Comparison of ENCODE assay signal across 21 mouse cellular contexts in genomic region chr9:29721461-29721860, GRCm38 (mm10).
"Had no signal": no experiment of that assay in that cellular context is flagged by ENCODE, and none has a peak within 500 bp of the region (broad histone marks: within the 10 kb centered on the region; RNA-seq: fewer than 3 reads in every experiment).

No protein-coding gene starts in this region.

- H3K27me3 ChIP-seq: intestine, embryonic 15.5 days; kidney, embryonic 15.5 days; liver, embryonic 13.5 days; neural tube, embryonic 12.5 days; stomach, embryonic 15.5 days had no signal

- H3K9me3 ChIP-seq: intestine, embryonic 15.5 days; kidney, embryonic 15.5 days; liver, embryonic 13.5 days; neural tube, embryonic 12.5 days; stomach, embryonic 15.5 days had no signal

- H3K9ac ChIP-seq: intestine, embryonic 15.5 days; kidney, embryonic 15.5 days; liver, embryonic 13.5 days; neural tube, embryonic 12.5 days; stomach, embryonic 15.5 days had no signal

- H3K36me3 ChIP-seq: intestine, embryonic 15.5 days; kidney, embryonic 15.5 days; liver, embryonic 13.5 days; neural tube, embryonic 12.5 days; stomach, embryonic 15.5 days had no signal

- H3K4me1 ChIP-seq: intestine, embryonic 15.5 days; kidney, embryonic 15.5 days; liver, embryonic 13.5 days; neural tube, embryonic 12.5 days; stomach, embryonic 15.5 days had no signal

- ATAC-seq: intestine, embryonic 15.5 days; midbrain, embryonic 16.5 days had no signal

- DNase-seq: kidney, adult 11 months; kidney, adult 8-10 months; kidney, postnatal 25 days; layer of hippocampus, adult 9-11 months; layer of hippocampus, postnatal 36 days; liver, embryonic 13.5 days; lung, adult 2 months; lung, postnatal 14 days; lung, postnatal 4 days; right cerebral cortex, adult 18-20 months; right cerebral cortex, postnatal 14 days; right cerebral cortex, postnatal 4 days; spleen, adult 18-20 months; thymus, postnatal 25 days had no signal

- H3K4me3 ChIP-seq: intestine, embryonic 15.5 days; kidney, embryonic 15.5 days; layer of hippocampus, adult 2 months; left cerebral cortex, adult 2 months; liver, embryonic 13.5 days; neural tube, embryonic 12.5 days; stomach, embryonic 15.5 days had no signal

- H3K4me2 ChIP-seq: intestine, embryonic 15.5 days; kidney, embryonic 15.5 days; liver, embryonic 13.5 days; neural tube, embryonic 12.5 days; stomach, embryonic 15.5 days had no signal

- H3K27ac ChIP-seq: intestine, embryonic 15.5 days; kidney, embryonic 15.5 days; layer of hippocampus, adult 2 months; left cerebral cortex, adult 2 months; liver, embryonic 13.5 days; neural tube, embryonic 12.5 days; stomach, embryonic 15.5 days had no signal
